Mouse (Mus musculus) heart, postnatal 4 days (tissue): ENCODE data around the gene Cd8b1. TPM values are rescaled to one million over a fixed set of nuclear protein-coding genes. Genes with fewer than 3 reads are reported as not detected.
"Not testable (repeated sequence)": the region's sequence is repeated elsewhere in the genome, so short reads cannot be mapped to it uniquely, and the experiment has no call there.

Experiments
- DNase-seq: peaks from one replicate; pipeline ENCODE4 v3.0.0; 2021
- total RNA-seq, 2 experiments: library from RNA; stranded (reverse); gene quantifications; 2 replicates each; pipeline ENCODE4 v1.2.3; 2021

The Cd8b1 gene
- total RNA-seq, result under 1 TPM; 0.23 to 0.31 TPM

GRCm38 (mm10) chr6:71322491-71322921 is at the start of gene Cd8b1:
Gene Cd8b1 (plus strand): TSS chr6:71322788.
- no peak for DNase-seq

- no peak for DNase-seq
Observed at GRCm38 (mm10) chr6:71273715-71274114, 48.9 kb upstream of the Cd8b1 start.

- DNase-seq, result no peak
Observed at GRCm38 (mm10) chr6:71274621-71275020, 48.0 kb upstream of the Cd8b1 start.

- no peak for DNase-seq
Observed at GRCm38 (mm10) chr6:71279418-71279817, 43.2 kb upstream of the Cd8b1 start.

GRCm38 (mm10) chr6:71293509-71293908 is 29.1 kb upstream of the Cd8b1 start:
- no peak for DNase-seq

GRCm38 (mm10) chr6:71295303-71295702 is 27.3 kb upstream of the Cd8b1 start:
- DNase-seq, result no peak

GRCm38 (mm10) chr6:71298051-71298450 is 24.5 kb upstream of the Cd8b1 start:
- no peak for DNase-seq

DNA sequence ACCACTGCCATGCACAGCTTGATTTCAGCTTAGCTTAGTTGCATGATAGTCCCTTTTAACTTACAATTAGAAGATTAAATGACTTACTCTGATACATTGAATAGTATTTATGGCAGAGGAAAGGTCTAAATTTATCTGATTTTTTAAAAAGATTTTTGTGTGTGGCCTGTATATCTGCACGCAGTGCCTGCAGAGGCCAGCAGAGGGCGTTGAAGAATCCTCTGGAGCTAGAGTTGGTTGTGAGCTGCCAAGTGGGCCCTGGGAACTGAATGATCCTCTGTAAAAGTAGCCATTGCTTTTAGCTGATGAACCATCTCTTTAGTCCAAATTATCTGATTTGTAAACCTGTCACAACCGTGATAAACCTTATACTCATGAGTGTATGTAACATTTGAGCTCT is 23.8 kb upstream of the Cd8b1 start:
- DNase-seq, result peak; percentile 11

DNA sequence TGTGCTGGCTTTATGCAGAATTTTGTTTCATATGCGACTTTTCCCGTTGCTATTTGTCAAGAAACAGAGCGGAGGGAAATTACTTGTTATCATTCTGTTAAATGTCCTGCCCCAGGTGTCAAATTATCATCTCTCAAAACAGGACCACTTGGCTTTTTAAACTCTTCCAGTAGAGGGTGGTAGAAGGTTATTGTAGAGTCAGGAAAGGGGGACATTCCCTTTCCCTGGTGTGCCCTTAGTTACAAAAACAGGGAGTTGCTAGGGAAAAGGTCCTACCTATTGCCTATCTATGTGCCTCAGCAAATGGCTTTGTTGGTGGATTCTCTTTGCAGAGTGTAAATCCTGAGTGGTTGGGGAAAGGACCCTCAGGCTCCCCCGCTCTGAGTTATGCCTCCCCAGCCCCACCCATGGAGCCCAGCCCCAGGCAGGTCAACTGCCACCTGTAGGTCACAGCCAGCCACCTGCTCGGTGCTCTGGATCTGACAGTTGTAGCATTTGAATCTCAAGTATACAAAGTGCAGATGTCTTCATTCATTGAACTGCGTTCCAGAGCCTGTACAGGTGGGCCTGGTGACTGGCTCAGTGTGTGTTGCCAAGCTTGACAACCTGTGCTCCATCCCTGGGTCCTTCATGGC is 20.4 kb upstream of the Cd8b1 start:
- DNase-seq, result no peak

GRCm38 (mm10) chr6:71307486-71307885 is 15.1 kb upstream of the Cd8b1 start:
- no peak for DNase-seq

- DNase-seq, result no peak
Observed at GRCm38 (mm10) chr6:71321826-71322283, 733 bp upstream of the Cd8b1 start, which contains the start of gene Smyd1. Gene Smyd1 (minus strand): TSS chr6:71322233.

GRCm38 (mm10) chr6:71324816-71325215 is 2.2 kb downstream of the Cd8b1 start:
- DNase-seq, result no peak

DNA sequence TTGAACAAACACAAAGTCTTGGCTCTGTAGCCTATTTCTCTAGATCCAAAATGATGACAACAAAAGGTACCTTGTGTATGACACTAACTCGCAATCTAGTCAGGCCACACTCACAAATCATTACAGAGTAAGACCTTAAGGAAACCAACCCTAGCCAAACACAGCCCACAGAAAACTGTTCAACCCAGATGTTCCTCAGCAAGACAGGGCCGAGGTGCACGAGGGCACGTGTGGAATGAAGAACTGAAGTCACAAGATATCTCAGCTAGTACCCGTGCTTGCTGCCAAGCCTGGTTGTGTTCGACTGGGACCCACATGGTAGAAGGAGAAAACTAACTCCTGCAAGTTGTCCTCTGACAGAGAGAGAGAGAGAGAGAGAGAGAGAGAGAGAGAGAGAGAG is 7.3 kb downstream of the Cd8b1 start:
- no peak for DNase-seq

DNA sequence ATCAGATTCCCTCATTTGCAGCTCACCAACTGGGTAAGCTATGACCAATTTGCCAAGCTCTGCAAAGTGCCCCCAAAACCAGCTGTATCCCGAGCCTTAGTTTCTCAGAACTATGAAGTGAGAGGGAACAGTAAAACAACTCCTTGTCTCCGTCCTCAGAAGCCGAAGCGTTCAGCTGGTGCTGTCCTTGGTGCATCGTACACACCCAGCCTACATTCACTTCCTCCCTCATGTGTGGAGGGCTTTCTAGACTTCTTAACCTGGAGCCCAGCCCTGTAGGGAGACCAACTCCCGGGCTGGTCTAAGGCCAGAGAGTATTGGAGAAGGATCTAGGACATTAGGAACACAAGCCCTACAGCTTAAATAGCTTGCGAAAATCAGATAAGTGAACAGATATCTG is 7.9 kb downstream of the Cd8b1 start:
- DNase-seq, result no peak

DNA sequence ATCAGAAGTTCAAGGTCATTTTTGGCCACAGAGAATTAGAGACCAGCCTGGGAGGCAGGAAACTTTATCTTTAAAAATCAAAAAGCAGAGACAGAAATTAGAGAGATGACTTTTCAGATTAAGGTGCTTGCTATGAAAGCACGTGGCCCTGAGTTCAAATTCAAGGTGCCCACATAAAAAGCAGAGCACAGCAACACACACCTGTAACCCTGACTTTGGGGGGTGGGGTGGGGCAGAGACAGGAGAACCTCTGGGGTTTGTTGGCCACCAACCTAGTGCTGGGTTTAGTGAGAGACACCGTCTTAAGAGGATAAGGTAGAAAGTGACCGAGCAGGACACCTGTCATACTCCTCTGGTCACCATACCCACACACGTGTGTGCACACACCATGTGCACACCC is 8.9 kb downstream of the Cd8b1 start:
- DNase-seq, result not testable (repeated sequence)

GRCm38 (mm10) chr6:71332236-71332965 is 9.8 kb downstream of the Cd8b1 start:
- no peak for DNase-seq

- DNase-seq, result no peak
Observed at GRCm38 (mm10) chr6:71333031-71333430, 10.4 kb downstream of the Cd8b1 start.

GRCm38 (mm10) chr6:71333578-71334273 is 11.1 kb downstream of the Cd8b1 start:
- DNase-seq, result no peak

- no peak for DNase-seq
Observed at GRCm38 (mm10) chr6:71337666-71338065, 15.1 kb downstream of the Cd8b1 start.

DNA sequence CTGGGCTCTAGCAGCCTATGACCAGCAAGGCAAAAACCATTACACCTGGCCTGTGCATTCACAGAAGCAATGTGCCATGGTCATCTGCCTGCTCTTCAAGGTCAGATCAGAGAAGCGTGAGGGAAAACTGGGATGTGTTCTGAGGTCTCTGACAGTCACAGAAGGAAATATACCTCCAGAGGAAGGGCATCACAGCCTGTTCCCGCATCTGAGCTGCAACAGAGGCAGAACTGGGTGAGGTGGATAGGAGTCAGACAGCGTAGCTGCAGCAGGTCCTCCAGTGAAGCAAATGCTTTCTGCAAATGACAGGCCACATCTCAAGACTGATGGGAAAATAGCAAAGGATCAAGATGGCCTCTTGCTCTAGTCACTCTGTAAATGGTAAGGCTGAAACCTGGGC is 16.4 kb downstream of the Cd8b1 start:
- DNase-seq, result no peak

DNA sequence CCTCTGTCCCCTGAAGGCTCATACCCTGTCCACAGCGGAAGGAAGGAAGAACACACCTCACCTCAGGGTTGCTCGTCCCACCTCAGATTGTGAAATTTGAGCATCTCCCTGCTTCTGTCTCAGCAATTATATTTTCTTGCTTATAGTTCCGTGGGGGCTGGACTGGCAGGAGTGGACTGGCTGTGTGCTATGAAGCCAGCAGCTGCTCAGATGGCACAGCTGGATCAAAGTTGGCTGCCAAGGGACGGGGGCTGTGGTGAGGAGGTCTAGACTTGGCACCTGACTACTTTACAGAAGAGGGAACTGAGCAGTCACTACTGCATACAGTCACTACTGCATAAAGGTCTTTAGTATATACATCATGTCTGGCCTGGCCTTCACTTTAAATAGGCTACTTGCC is 16.8 kb downstream of the Cd8b1 start:
- DNase-seq, result no peak

DNA sequence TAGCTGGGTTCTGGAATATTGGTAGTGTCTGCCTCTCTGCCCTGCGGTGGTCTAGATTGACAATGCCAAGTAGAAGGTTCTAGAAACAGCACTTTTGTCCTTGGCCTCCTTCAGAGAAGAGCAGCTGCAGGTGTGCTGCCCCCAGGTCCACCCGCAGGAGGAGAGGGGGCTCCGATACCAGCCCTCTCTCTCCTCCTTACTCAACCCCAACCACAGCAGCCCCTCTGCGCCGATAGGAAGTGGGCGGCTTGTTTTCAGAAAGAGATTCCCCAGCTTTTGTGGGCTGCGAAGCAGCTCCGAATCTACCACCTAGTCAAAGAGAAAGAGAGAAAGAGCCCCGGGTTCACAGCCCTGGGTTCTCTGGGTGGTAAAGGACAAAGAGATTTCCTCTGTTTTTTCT is 18.6 kb downstream of the Cd8b1 start:
- no peak for DNase-seq

DNA sequence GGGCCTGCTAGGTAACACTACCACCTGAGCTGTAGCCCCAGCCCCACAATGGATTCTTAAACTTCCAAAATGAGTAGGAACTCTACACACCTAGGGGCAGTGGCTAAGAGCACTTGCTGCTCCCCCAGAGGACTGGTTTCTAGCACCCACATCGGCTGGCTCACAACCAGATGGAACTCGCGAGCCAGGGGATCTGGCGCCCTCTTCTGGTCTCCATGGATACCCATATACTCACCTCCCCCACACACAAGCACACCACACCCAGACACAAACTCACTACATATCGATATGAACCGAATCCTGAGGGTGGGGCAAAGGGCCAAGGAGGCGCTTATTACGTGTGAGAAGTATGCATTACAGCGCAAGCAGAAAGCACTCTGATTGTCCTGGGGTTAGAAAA is 25.4 kb downstream of the Cd8b1 start:
- no peak for DNase-seq

- no peak for DNase-seq
Observed at GRCm38 (mm10) chr6:71351201-71351600, 28.6 kb downstream of the Cd8b1 start.
